Mouse (Mus musculus): ENCODE data around the gene Cyp2e1.

Cyp2e1 gene

DNA sequence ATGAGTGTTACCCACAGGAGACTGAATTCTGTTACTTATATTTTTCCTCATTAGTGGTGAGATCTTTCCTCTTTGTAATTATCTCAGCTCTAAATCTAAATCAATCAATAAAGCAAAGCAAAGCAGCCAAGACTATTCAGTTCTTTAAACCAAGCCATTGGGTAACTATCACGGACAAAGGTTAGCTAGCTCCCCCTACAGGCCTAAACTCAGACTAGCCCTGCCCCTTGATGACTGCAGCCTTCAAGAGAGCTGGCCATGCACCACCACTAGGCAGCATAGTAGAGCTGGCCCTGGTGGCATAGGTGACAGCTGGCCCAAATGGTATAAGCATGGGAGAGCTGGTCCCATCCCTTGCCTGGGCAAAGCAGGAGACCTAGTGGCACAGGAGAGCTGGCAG, 42.2 kb downstream of the Cyp2e1 start:
- in situ Hi-C loops (cut with MboI, MseI), result no loop called here

DNA sequence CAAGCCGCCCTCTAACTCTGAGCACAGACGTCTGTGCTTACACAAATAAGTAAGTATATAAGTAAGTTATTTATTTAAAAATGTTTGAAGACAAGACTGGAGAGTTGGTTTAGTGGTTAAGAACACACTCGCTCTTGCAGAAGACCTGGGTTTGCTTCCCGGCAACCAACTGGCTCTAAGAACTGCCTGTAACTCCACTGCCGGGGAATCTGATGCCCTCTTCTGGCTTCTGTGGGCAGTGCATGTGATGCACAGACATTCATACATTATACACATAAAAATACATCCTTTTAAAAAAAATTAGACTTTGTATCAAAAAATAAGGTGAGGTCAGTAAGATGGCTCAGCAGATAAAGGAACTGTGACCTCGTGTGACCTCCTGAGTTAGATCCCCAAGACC, 47.0 kb downstream of the Cyp2e1 start:
- in situ Hi-C loops (cut with MboI, MseI), result loop anchor here (5.0 kb wide), 1 partner anchor 633 kb away; no protein-coding TSS in a partner anchor

DNA sequence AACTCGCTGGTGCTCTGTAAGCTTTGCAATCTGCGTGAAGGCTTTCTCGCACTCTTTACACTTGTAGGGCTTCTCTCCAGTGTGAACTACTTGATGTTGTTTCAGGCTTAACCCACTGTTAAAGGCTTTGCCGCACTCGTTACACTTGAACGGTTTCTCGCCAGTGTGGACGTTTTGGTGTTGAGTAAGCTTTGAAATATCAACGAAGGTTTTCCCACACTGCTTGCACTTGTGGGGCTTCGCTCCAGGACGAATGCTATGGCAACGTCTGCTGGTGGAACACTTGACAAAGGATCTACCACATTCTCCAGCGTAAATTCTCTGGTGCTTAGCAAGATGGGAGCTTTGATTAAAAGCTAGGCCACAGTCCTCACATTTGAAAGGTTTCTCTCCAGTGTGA, 48.2 kb downstream of the Cyp2e1 start:
- in situ Hi-C loops (cut with MboI, MseI), result loop anchor here (5.0 kb wide), 1 partner anchor 634 kb away; no protein-coding TSS in a partner anchor

DNA sequence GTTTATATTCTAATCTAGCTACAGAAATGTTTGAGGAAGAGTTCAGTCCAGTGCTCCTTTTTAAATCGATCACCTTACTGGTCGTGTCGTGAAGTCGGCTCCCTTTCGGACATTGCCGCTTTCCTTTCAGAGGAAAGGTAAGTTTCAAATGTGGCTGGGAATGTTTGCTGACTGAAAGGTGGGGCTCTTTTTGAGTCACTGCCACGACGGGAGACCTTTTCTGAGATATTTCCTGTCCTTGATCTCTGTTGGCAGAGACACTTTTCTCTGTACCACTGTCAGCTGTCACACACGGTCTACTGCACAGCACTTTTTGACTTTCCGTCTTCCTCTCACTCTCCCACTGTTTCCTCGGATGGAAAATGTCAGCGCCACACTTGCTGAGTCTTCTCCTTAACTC, 49.3 kb downstream of the Cyp2e1 start:
- in situ Hi-C loops (cut with MboI, MseI), result loop anchor here (5.0 kb wide), 1 partner anchor 636 kb away; no protein-coding TSS in a partner anchor

DNA sequence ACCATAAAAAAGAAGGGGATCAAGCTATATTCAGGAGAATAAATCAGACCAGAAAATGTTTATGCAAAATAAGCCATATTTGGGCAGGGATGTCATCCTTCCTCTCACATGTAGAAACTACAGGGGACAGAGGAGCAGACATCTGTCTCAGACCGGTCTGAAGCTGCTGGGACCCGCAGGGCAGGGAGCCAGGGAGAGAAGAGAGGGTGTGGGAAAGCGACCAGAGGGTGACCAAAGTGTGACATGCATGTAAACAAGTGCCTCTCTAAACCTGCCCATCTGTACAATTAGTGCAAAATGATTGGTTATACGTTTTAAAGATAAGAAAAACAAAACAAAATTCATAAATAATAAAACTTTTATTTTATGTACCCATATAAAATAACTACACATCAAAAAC, 56.6 kb downstream of the Cyp2e1 start:
- in situ Hi-C loops (cut with MboI, MseI), result no loop called here

DNA sequence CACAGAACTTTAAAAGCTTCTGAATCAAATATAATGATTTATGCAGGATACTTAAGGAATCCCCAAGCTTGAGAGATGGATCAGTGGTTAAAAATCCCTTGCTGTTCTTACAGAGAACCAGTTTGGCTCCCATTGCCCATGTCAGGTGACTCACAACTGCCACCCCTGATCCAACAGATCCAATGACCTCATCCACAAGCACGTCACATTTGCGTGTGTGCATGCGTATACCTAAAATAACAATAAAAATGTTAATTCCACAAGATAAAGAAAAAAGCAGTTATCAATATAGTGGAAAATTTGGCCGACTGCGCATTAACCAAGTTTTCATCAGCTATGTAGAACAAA, 57.7 kb downstream of the Cyp2e1 start:
- in situ Hi-C loops (cut with MboI, MseI), result no loop called here

DNA sequence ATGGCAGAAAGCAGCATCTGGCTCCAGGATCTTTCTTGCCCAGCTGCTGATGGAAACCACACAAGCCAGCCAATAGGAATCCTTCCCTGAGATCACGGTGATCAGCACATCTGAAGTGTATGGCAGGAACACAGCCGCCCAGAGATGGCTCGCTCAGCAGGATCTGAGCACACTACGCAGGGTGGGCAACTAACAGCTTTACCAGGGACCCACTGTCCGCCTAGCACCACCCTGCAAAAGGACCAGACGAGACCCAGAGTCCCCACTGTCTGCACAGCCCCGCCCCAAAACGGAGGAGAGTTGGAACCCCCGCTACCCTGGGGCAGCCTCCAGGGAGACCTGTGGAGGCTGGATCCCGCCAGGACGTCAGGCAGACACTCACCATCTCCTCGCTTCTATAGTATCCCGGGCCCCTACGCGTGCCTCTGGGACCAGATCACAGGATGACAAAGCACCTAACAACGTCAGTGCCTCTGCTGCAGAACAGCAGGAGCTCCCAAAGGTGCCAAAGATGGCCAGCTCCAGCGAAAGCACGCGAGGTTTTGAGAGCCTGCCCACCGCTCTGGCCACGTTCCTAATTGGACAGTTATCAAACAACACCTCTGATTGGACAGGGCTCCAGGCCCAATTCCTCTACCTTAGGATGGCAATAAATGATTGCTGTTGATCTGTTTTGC, 58.3 kb downstream of the Cyp2e1 start, which contains the start of gene Zfp941:
TSS of gene Zfp941 (minus strand) at position 526 of the 677 bp plus-strand sequence.
- in situ Hi-C loops (cut with MboI, MseI), result no loop called here

DNA sequence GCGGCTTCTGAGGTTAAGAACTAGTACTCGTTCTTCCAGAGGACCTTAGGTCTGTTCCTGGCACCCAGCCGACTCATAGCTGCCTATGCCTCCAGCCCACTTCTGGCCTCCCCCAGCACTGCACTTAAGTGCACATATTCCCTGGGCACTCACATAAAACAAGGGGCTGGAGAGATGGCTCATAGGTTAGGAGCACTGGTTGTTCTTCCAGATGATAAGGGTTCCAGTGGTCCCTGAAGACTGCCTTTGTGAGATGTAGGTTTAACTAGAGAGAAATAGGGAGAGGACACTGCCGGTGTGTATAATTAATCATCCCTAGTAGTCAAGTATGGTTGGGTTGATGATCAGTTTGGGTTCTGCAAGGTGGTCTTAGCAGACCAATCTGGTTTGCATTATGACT, 59.2 kb downstream of the Cyp2e1 start:
- in situ Hi-C loops (cut with MboI, MseI), result no loop called here

Data from T-helper 1 cell (primary cell).